Mouse (Mus musculus): ENCODE data around the gene Sox5.
"Not testable (repeated sequence)": the region's sequence is repeated elsewhere in the genome, so short reads cannot be mapped to it uniquely, and the experiment has no call there.

Gene Sox5

GRCm38 (mm10) chr6:144291526-144291925 is 490.3 kb downstream of the Sox5 start:
- no peak for DNase-seq (ENCODE audit: low read depth, low spot score)

- no peak for DNase-seq (ENCODE audit: low read depth, low spot score)
Measured at GRCm38 (mm10) chr6:144286122-144286521, 495.7 kb downstream of the Sox5 start.

- no peak for DNase-seq (ENCODE audit: low read depth, low spot score)
Measured at GRCm38 (mm10) chr6:144283191-144283590, 498.6 kb downstream of the Sox5 start.

DNA sequence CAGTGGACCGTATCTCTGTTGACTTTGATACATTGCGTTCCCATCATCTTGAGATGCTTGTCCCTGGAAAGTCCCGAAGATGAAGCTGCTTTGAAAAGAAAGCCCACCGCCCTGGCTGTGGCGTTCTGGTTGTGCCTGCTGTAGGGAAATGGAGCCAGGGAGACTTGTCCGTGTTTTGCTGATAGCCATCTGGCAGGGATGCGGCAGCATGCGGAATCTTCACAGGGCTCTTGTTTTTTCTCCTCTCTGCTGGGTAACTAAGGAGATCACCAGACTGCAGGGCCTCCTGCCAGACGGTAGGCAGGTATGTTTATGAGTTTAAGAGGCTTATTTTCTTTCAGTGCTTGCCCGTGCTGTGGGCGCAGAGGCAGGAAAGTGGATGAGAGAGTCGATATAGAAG is 499.0 kb downstream of the Sox5 start:
- no peak for DNase-seq (ENCODE audit: low read depth, low spot score)

DNA sequence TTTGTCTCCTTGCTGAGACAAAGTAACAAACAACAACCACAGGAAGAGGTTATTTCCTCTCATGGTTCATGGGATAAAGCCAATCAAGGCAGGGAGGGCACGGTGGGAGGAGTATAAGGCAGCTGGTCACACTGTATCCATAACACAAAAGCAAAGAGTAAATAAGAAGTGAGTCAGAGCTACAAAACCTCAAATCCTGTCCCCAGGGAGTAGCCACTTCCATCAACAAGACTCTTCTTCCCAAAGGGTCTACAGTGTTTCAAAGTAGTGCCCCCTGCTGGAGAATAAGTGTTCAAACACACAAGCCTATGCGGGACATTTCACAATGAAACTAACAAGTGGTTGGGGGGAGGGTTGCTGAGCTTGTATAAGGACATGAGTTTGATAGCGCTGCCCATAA is 500.1 kb downstream of the Sox5 start:
- DNase-seq (ENCODE audit: low read depth, low spot score) = no peak

DNA sequence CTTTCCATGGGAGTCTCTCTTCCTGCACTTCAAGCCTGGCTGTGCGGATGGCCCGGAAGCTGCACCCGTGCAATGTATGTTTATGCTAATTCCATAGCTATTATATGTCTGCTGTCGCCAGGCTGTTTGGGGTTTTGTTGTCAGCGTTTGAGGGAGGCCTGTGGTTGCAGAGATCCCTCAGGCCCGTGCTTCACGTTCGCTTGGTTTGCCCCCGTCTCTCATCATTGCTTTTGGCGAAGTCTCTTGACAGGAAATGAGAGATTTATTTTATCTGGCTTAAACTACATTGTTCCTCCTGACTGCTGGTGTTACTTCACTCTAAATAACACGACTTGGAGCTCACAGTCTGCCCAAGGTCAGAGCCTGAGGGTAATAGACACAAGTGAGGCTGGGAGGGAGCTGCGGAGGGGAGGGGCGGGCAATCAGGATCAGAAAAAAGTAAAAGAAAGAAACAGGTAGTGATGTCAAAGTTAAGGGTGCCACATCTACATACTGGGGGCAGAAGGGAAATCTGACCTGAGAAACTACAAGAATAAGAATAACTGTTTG is 503.2 kb downstream of the Sox5 start:
- DNase-seq (ENCODE audit: low read depth, low spot score) = no peak

GRCm38 (mm10) chr6:144273425-144273824 is 508.4 kb downstream of the Sox5 start:
- not testable (repeated sequence) for DNase-seq (ENCODE audit: low read depth, low spot score)

DNA sequence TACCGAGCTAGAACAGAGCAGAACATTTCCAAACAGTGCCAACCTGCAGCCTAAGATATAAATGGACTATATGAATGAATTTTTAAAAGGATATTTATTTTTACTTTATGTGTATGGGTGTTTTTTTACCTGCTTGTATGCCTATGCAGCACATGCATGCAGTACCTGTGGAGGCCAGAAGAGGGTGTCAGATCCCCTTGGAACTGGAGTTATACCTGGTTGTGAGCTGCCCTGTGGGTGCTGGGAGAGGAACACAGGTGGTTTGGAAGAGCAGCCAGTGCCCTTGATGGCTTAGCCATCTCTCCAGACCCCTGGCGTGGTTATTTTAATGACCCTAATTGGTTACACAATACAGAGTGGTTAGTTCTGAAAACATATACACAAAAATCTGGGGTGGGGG is 510.5 kb downstream of the Sox5 start:
- no peak for DNase-seq (ENCODE audit: low read depth, low spot score)

DNA sequence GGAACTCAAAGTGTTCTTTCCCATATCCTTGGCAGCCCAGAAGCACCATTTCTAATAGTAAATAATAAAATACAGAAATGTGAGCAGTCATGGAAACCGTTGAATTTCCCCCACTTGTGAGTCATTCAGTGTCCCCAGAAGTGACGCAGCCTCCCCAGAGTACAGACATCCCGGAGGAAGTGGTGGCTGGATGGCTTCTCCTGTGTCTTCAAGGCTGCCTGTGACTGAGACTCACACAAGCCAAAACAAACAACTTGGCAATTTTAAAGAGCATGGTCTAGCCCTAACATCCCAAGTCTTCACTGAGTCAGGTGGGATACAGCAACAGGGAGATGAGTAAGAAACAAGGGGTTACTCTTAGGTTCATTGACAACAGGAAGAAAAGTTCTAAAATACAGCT is 511.5 kb downstream of the Sox5 start:
- DNase-seq (ENCODE audit: low read depth, low spot score) = no peak

DNA sequence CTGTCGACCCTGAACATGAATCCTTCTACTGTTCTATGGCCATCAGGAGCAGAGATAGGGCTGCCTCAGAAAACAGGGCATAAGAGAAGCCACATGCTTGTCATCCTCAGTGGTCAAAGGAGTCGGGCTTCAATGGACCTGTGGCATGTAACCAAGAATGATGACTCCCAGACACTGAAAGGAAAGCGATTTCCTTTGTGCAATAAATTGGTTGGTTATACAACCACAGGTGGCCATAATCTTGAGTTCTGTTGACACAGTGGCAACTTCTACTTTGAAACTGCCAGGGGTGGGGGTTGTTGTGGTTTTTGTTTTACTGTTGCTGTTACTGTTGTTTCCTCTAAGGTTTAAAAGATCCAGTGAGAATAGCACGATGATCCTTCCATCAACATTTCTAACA is 512.1 kb downstream of the Sox5 start:
- DNase-seq (ENCODE audit: low read depth, low spot score) = no peak

- no peak for DNase-seq (ENCODE audit: low read depth, low spot score)
Measured at GRCm38 (mm10) chr6:144265752-144266151, 516.0 kb downstream of the Sox5 start.

- no peak for DNase-seq (ENCODE audit: low read depth, low spot score)
Measured at GRCm38 (mm10) chr6:144265004-144265403, 516.8 kb downstream of the Sox5 start.

- peak; percentile 50 for DNase-seq (ENCODE audit: low read depth, low spot score)
Measured at GRCm38 (mm10) chr6:144264320-144264915, 517.4 kb downstream of the Sox5 start.

DNA sequence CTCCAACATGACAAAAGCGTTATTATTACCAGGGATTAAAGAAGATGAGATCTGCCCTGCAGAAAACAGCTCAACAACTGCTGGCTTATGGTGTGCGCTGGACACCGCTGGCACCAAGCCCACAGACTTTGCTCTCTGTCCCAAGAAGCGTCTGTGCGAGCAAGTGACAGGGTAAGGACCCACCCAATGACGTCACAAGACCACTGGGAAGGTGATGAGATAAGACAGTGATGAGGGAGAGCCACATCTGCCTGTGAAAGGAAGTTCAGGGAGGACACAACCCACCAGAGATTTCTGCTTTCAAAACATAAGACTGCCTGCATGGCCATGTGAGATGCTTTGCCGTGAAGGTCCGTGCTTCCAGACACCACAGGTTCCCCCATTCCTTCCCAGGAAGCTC is 525.3 kb downstream of the Sox5 start:
- DNase-seq (ENCODE audit: low read depth, low spot score) = no peak

GRCm38 (mm10) chr6:144252191-144252718 is 529.5 kb downstream of the Sox5 start:
- no peak for DNase-seq (ENCODE audit: low read depth, low spot score)

DNA sequence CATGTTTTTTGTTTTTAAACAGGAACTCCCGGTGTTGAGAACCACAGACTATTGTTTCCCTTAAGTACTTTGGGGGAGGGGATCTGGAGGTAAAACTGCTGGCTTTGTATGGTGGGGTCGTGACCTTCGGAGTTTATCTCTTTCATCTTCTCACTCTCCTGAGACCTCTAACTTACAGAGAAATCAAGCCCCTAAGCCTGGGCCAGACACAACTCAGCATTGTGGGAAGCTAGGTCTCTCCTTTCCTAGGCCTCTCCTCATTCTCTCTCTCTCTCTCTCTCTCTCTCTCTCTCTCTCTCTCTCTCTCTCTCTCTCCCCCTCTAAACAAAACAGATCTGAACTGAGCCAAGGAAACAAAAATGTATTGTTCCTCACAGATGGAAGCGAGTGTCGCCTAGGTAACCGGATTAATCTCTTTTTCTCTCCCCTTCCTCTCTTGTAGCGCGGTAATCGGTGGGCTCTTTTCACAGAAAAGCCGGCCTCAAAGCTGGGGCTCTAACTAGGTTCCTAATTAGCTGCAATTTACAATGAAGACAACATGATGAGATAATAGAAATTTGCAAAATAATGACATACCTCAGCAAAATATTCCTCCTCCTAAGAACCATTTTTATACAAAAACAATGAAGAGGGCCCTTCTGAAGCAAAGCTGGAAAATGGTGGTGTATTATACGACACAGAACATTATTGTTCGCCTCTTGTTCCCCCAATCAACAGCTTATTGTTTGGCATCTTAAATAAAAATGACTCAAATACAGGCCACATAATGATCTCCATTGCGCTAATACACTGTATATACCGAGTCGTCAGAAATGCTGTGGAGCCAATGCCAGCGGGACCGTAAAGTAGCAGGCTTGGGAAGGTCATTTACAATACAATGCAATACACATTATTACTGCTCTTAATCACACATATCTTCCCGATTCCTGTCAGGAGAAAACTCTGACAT is 530.3 kb downstream of the Sox5 start:
- DNase-seq (ENCODE audit: low read depth, low spot score) = peak; percentile 41

DNA sequence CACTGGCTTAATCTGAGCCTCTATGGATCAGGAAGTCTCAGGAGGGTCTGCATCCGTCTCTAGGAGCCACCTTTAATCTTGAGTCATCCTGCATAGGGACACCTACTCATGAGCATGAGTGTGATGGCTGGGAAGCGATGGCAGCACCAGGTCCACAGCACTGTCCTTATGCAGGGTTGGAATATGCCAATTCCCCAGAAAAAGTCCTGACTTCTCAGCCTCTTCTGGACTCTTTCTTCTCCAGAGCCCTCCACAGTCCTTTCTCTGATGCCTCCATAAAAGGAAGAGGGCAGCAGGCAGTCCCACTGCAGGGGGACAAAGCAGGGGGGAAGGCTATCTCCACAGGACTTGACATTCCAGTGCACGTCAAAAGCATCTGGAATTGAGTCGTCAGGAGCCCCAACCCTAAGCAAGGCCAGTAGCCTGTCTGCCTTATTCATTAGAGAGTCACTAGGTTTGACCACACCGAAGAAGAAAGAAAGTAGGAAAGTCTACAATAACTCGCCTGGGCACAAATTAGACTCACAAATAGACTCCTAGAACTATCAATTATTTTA is 531.1 kb downstream of the Sox5 start:
- peak; percentile 13 for DNase-seq (ENCODE audit: low read depth, low spot score)

GRCm38 (mm10) chr6:144236581-144236980 is 545.2 kb downstream of the Sox5 start:
- DNase-seq (ENCODE audit: low read depth, low spot score) = no peak

GRCm38 (mm10) chr6:144203970-144204369 is 577.8 kb downstream of the Sox5 start:
- no peak for DNase-seq (ENCODE audit: low read depth, low spot score)

GRCm38 (mm10) chr6:144203013-144203412 is 578.8 kb downstream of the Sox5 start:
- no peak for DNase-seq (ENCODE audit: low read depth, low spot score)

- DNase-seq (ENCODE audit: low read depth, low spot score) = no peak
Measured at GRCm38 (mm10) chr6:144201402-144202040, 580.3 kb downstream of the Sox5 start.
